Mouse (Mus musculus) kidney, adult 2 months (tissue): ENCODE measurements at regions not wholly inside any gene's neighbourhood (a gene's known extent, or its start where the extent isn't known, plus 50 kb on each side); places are given as distances from the start of the nearest gene placed in this dataset.

Experiments used
- CTCF ChIP-seq: fragments of 200-500 bp; conservative IDR thresholded peaks from 2 replicates; pipeline ENCODE4 v1.5.1; 2011; ENCODE audit warnings: low read depth, mild to moderate bottlenecking, control low read depth, low read length, moderate library complexity, mixed read lengths; ENCODE audit not compliant: insufficient read depth, insufficient read length
- POLR2A ChIP-seq: fragments of 200-500 bp; IDR thresholded peaks from one replicate; pipeline ENCODE4 v1.6.1; 2011; ENCODE audit warnings: low read depth, low read length, control low read depth

DNA sequence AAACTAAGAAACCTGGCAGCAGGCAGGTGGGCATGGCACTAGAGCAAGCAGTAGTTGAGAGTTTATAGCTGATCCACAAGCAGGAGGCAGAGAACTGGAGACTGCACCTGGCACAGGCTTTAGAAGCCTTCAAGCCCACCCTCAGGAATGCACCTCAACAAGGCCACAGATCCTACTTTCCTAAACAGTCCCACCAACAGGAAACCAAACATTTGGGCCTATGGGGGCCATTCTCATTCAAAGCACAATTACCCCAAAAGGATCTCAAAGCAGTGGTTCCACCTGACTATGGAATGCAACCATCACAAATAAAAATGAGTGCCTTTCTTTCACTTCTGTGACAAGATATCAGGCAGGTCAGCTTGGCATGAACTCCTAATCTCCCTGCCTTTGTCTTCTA is 749.9 kb downstream of the Cypt12 start:
- no peak for TF ChIP-seq CTCF
- no peak for TF ChIP-seq POLR2A
